ENCODE assay signal across 30 mouse cellular contexts in genomic region chr4:58506539-58507527, GRCm38 (mm10). TPM values are rescaled to one million over a fixed set of nuclear protein-coding genes. Genes with fewer than 3 reads are reported as not detected.
A peak's percentile ranks its signal among the peaks of the same experiment; 100 is the strongest.
DNase-seq lines count a peak whose midpoint lies in the region; ATAC-seq and TF ChIP-seq lines count a peak whose summit lies in the region.
"Had no signal": no experiment of that assay in that cellular context is flagged by ENCODE, and none has a peak within 500 bp of the region (broad histone marks: within the 10 kb centered on the region; RNA-seq: fewer than 3 reads in every experiment).

No protein-coding gene starts in this region.

- DNase-seq in CH12.LX (ENCODE audit: extremely low read depth) = peak; percentile 1
- no peak for DNase-seq in right cerebral cortex, postnatal 14 days
- no peak for DNase-seq in left cerebral cortex, adult 9 months (ENCODE audit: low spot score in 2 of 2)
- DNase-seq: adrenal gland, postnatal 10 days; cerebellum, adult 11-12 months; cerebellum, adult 9-11 months; kidney, adult 18-20 months; liver, embryonic 13.5 days; lung, adult 18-20 months; right cerebral cortex, postnatal 25 days; thymus, adult 18-20 months; thymus, postnatal 36 days had no signal

- TF ChIP-seq CTCF in CH12.LX (conservative IDR thresholded peaks at IDR 0.05 in 1 of 2, IDR thresholded peaks at IDR 0.05 in 1 of 2; ENCODE audit: low read depth in 2 of 2, low read length in 2 of 2) = no peak

- no peaks in the 10 kb centered on the region for H3K9me3 ChIP-seq in intestine, embryonic 16.5 days (ENCODE audit: control insufficient read depth, low read length)
- H3K9me3 ChIP-seq in intestine, embryonic 15.5 days = no peaks in the 10 kb centered on the region
- H3K9me3 ChIP-seq in CH12.LX (replicated peaks; ENCODE audit: low read length) = no peaks in the 10 kb centered on the region
- no peaks in the 10 kb centered on the region for H3K9me3 ChIP-seq in kidney, embryonic 16.5 days (ENCODE audit: low read length)
- H3K9me3 ChIP-seq: embryonic facial prominence, embryonic 15.5 days; forebrain, embryonic 12.5 days; heart, embryonic 10.5 days; heart, embryonic 15.5 days; kidney, embryonic 15.5 days; limb, embryonic 13.5 days; liver, embryonic 13.5 days; megakaryocyte, embryonic 14.5 days; midbrain, embryonic 12.5 days had no signal

- no peak overlapping the region for H3K4me3 ChIP-seq in intestine, embryonic 16.5 days (ENCODE audit: low read length)
- no peak overlapping the region for H3K4me3 ChIP-seq in intestine, embryonic 15.5 days (replicated peaks)
- no peak overlapping the region for H3K4me3 ChIP-seq in CH12.LX (replicated peaks in 1 of 3; ENCODE audit: low read depth in 2 of 3, low read length in 2 of 3, poor library complexity in 1 of 3)
- H3K4me3 ChIP-seq in brown adipose tissue, adult 24 weeks (ENCODE audit: insufficient read depth, low read depth, low read length) = no peak overlapping the region
- no peak overlapping the region for H3K4me3 ChIP-seq in kidney, embryonic 16.5 days (ENCODE audit: low read length)
- H3K4me3 ChIP-seq: embryonic facial prominence, embryonic 15.5 days; forebrain, embryonic 12.5 days; heart, embryonic 10.5 days; heart, embryonic 15.5 days; kidney, embryonic 15.5 days; layer of hippocampus, adult 2 months; left cerebral cortex, adult 2 months; limb, embryonic 13.5 days; liver, embryonic 13.5 days; megakaryocyte, embryonic 14.5 days; midbrain, embryonic 12.5 days had no signal

- TF ChIP-seq POLR2A in CH12.LX (IDR thresholded peaks at IDR 0.05; ENCODE audit: low read depth, low read length) = no peak

- no peak overlapping the region for H3K9ac ChIP-seq in intestine, embryonic 16.5 days (ENCODE audit: low read depth, low read length)
- H3K9ac ChIP-seq in intestine, embryonic 15.5 days = no peak overlapping the region
- H3K9ac ChIP-seq in CH12.LX (ENCODE audit: insufficient read depth, low read depth) = no peak overlapping the region
- H3K9ac ChIP-seq in kidney, embryonic 16.5 days (replicated peaks; ENCODE audit: low read length) = no peak overlapping the region
- H3K9ac ChIP-seq: embryonic facial prominence, embryonic 15.5 days; forebrain, embryonic 12.5 days; heart, embryonic 15.5 days; kidney, embryonic 15.5 days; limb, embryonic 13.5 days; liver, embryonic 13.5 days; midbrain, embryonic 12.5 days had no signal

- no peak overlapping the region for H3K4me2 ChIP-seq in intestine, embryonic 16.5 days (ENCODE audit: low read depth, low read length)
- no peak overlapping the region for H3K4me2 ChIP-seq in intestine, embryonic 15.5 days (replicated peaks)
- no peak overlapping the region for H3K4me2 ChIP-seq in CH12.LX (ENCODE audit: insufficient read depth, low read depth, poor library complexity, severe bottlenecking)
- no peak overlapping the region for H3K4me2 ChIP-seq in kidney, embryonic 16.5 days (replicated peaks; ENCODE audit: low read depth, low read length)
- H3K4me2 ChIP-seq: embryonic facial prominence, embryonic 15.5 days; forebrain, embryonic 12.5 days; heart, embryonic 15.5 days; kidney, embryonic 15.5 days; limb, embryonic 13.5 days; liver, embryonic 13.5 days; midbrain, embryonic 12.5 days had no signal

- ATAC-seq in intestine, embryonic 16.5 days = 0 out of 2 replicates have a peak, but pooled peaks have one; percentile 19
- no peak for ATAC-seq in intestine, embryonic 15.5 days
- peak; percentile 90 for ATAC-seq in megakaryocyte, adult 5-6 weeks (ENCODE audit: poor library complexity, severe bottlenecking)
- no peak for ATAC-seq in kidney, embryonic 16.5 days (ENCODE audit: low FRiP score, low TSS enrichment)
- ATAC-seq: lung, postnatal 0 days; Patski had no signal

- in situ Hi-C loops in CH12.LX (cut with MboI; ENCODE audit: low pct_ligation_motif_present, low pct_unique_long_range_greater_than_20kb, low sequenced_read_pairs) = no loop called here

- TF ChIP-seq RAD21 in CH12.LX (IDR thresholded peaks at IDR 0.05; ENCODE audit: low read depth, low read length) = no peak

- H3K27ac ChIP-seq in intestine, embryonic 16.5 days (ENCODE audit: low read length) = no peak overlapping the region
- no peak overlapping the region for H3K27ac ChIP-seq in intestine, embryonic 15.5 days
- no peak overlapping the region for H3K27ac ChIP-seq in CH12.LX (ENCODE audit: insufficient read depth, low read depth)
- H3K27ac ChIP-seq in brown adipose tissue, adult 24 weeks (replicated peaks; ENCODE audit: low read depth, low read length) = peak overlapping the region; percentile 10; the same call in 1 of the 2 replicates
- no peak overlapping the region for H3K27ac ChIP-seq in kidney, embryonic 16.5 days (ENCODE audit: low read length)
- H3K27ac ChIP-seq: embryonic facial prominence, embryonic 15.5 days; forebrain, embryonic 12.5 days; heart, embryonic 10.5 days; heart, embryonic 15.5 days; layer of hippocampus, adult 2 months; left cerebral cortex, adult 2 months; limb, embryonic 13.5 days; liver, embryonic 13.5 days; midbrain, embryonic 12.5 days had no signal

- no peak for TF ChIP-seq EP300 in CH12.LX (IDR thresholded peaks at IDR 0.05; ENCODE audit: low read length)

- H3K36me3 ChIP-seq in intestine, embryonic 16.5 days (ENCODE audit: control insufficient read depth, insufficient read depth, low read length) = peaks cover 10% of the 10 kb centered on the region
- 0 out of 2 replicates have a peak, but pooled peaks cover 3% of the 10 kb centered on the region for H3K36me3 ChIP-seq in intestine, embryonic 15.5 days
- H3K36me3 ChIP-seq in CH12.LX (replicated peaks in 1 of 2; ENCODE audit: control insufficient read depth in 1 of 2, insufficient read depth in 1 of 2, low read length in 1 of 2) = no peaks in the 10 kb centered on the region
- H3K36me3 ChIP-seq in kidney, embryonic 16.5 days (ENCODE audit: insufficient read depth, low read length) = peaks cover 5% of the 10 kb centered on the region; the same call in 1 of the 2 replicates
- H3K36me3 ChIP-seq: forebrain, embryonic 12.5 days; G1E; heart, embryonic 15.5 days; liver, embryonic 13.5 days; midbrain, embryonic 12.5 days had no signal

- WGBS in intestine, embryonic 16.5 days = 87% methylated on average over 4 of the region's 4 CpGs
- WGBS in intestine, embryonic 15.5 days = 84% methylated on average over 4 of the region's 4 CpGs
- WGBS in kidney, embryonic 16.5 days = 96% methylated on average over 4 of the region's 4 CpGs

- no peaks in the 10 kb centered on the region for H3K79me2 ChIP-seq in CH12.LX (replicated peaks; ENCODE audit: control insufficient read depth, extremely low read depth, insufficient read depth, poor library complexity, severe bottlenecking)

- no peaks in the 10 kb centered on the region for H3K27me3 ChIP-seq in intestine, embryonic 16.5 days (replicated peaks; ENCODE audit: control insufficient read depth, insufficient read depth, low read length)
- no peaks in the 10 kb centered on the region for H3K27me3 ChIP-seq in intestine, embryonic 15.5 days (replicated peaks)
- no peaks in the 10 kb centered on the region for H3K27me3 ChIP-seq in CH12.LX (replicated peaks)
- H3K27me3 ChIP-seq in kidney, embryonic 16.5 days (ENCODE audit: insufficient read depth, low read length) = no peaks in the 10 kb centered on the region
- H3K27me3 ChIP-seq: embryonic facial prominence, embryonic 15.5 days; forebrain, embryonic 12.5 days; heart, embryonic 15.5 days; kidney, embryonic 15.5 days; limb, embryonic 13.5 days; liver, embryonic 13.5 days; megakaryocyte, embryonic 14.5 days; midbrain, embryonic 12.5 days; Patski had no signal

- dilution Hi-C loops in CH12.LX (cut with MboI; ENCODE audit: extremely low pct_ligation_motif_present, extremely low pct_unique_long_range_greater_than_20kb, low sequenced_read_pairs) = no loop called here

- peaks cover 18% of the 10 kb centered on the region for H3K4me1 ChIP-seq in intestine, embryonic 16.5 days (ENCODE audit: control insufficient read depth, insufficient read depth, low read length)
- H3K4me1 ChIP-seq in intestine, embryonic 15.5 days (replicated peaks) = peaks cover 18% of the 10 kb centered on the region; the same call in 1 of the 2 replicates
- H3K4me1 ChIP-seq in CH12.LX (ENCODE audit: control insufficient read depth in 1 of 2, insufficient read depth in 2 of 2) = 0 out of 4 replicates have a peak, but pooled peaks cover 0 to 5% of the 10 kb centered on the region in 2 experiments
- no peaks in the 10 kb centered on the region for H3K4me1 ChIP-seq in brown adipose tissue, adult 24 weeks (ENCODE audit: control insufficient read depth, insufficient read depth, insufficient read length, low read length)
- H3K4me1 ChIP-seq in kidney, embryonic 16.5 days (ENCODE audit: insufficient read depth, low read length) = peaks cover 12% of the 10 kb centered on the region
- H3K4me1 ChIP-seq: liver, embryonic 13.5 days; megakaryocyte, embryonic 14.5 days had no signal

TF ChIP-seq in CH12.LX, 34 proteins besides CTCF, POLR2A, EP300 and RAD21 (continues in another document):
- TF ChIP-seq JUND (conservative IDR thresholded peaks at IDR 0.05; ENCODE audit: low read depth, low read length) (no peak), GABPA (IDR thresholded peaks at IDR 0.05; ENCODE audit: insufficient replicate concordance, low read depth, low read length) (no peak), E2F4 (IDR thresholded peaks at IDR 0.05; ENCODE audit: insufficient replicate concordance, low read depth, low read length) (no peak), NELFE (IDR thresholded peaks at IDR 0.05; ENCODE audit: low read depth, low read length) (no peak), HCFC1 (IDR thresholded peaks at IDR 0.05; ENCODE audit: low read depth, low read length) (no peak), CHD1 (IDR thresholded peaks at IDR 0.05; ENCODE audit: low read depth, low read length) (no peak), USF1 (IDR thresholded peaks at IDR 0.05; ENCODE audit: low read depth, low read length) (no peak), MEF2A (IDR thresholded peaks at IDR 0.05; ENCODE audit: borderline replicate concordance, low read depth, low read length) (no peak), PAX5 (IDR thresholded peaks at IDR 0.05; ENCODE audit: low read length) (no peak), USF2 (conservative IDR thresholded peaks at IDR 0.05; ENCODE audit: low read depth, low read length) (no peak), SMC3 (IDR thresholded peaks at IDR 0.05; ENCODE audit: low read depth, low read length) (no peak), ZKSCAN1 (IDR thresholded peaks at IDR 0.05; ENCODE audit: borderline replicate concordance, low read depth, low read length) (no peak)

RNA-seq across cellular contexts. Expression of gene Lpar1, which starts 46.9 kb away (rescaled TPM):
- 53.4 and 54.1 TPM in 2 replicates for polyA plus RNA-seq in intestine, embryonic 16.5 days (2015; fragmentation: Nextera tagmentation; extraction: Ambion mirVana)
- 50.0 and 55.9 TPM in 2 replicates for polyA plus RNA-seq in intestine, embryonic 15.5 days (2015; fragmentation: Nextera tagmentation; extraction: Ambion mirVana)
- total RNA-seq in CH12.LX (2012; rRNA removed) (0.04 TPM in 2 replicates), CH12.LX (2014; rRNA removed) (not detected in 2 replicates)
- not detected in 2 replicates for polyA plus RNA-seq in CH12.LX (2012; ENCODE audit: insufficient read length, low read depth)
- 3.8 and 5.1 TPM in 2 replicates for polyA plus RNA-seq in brown adipose tissue, adult 24 weeks (2012; ENCODE audit: insufficient read depth, insufficient read length, missing spikeins)
- total RNA-seq in megakaryocyte, adult 5-6 weeks (2015) = 0.05 and 0.80 TPM in 2 replicates
- total RNA-seq in megakaryocyte, adult 5-6 weeks (2017) = 0.04 TPM in 1 of 2 replicates, not detected in the other
- polyA plus RNA-seq in kidney, embryonic 16.5 days (2015; fragmentation: Nextera tagmentation; extraction: Ambion mirVana) = 36.2 and 37.0 TPM in 2 replicates
- polyA plus RNA-seq: G1E had no signal

Comparison
In these comparisons a context has a peak if more than half of its experiments do, and no peak if none do; other contexts are left out.
1. ATAC-seq: peak in intestine, embryonic 16.5 days (single experiment) and megakaryocyte, adult 5-6 weeks (single experiment); none in intestine, embryonic 15.5 days (single experiment) and kidney, embryonic 16.5 days (single experiment).